ENCODE assay signal across 25 mouse cellular contexts in the genomic region with DNA sequence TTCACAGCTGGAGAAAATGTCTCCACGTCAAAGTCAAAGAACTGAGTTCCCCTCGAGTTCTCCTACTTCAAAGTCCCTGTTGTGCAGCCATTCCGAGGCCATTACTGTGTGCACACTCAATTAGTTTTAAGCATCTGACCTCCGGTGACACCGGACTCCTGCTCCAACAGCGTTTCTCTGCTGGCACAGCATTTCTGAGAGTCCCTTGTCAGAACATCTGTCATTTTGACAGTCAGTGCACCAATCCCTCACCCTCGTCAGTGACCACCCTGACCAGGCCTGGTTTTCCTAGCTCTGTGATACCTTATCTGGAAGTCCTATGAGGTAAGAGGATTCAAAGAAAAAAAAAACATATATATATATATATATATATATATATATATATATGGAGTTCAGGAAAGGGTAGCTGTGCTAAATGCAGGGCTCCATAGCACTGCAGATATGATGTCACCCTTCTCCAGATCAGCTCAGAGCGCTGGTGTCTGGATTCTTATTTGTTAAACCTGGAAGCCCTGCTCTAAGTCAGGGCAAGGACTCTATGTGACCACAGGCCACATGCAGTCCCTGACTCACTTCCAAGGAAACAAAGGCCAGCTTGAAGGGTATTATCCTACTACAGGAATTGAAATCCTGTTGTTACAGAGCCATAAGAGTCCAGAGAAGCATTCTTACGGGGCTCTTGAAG.
DNase-seq lines count a peak whose midpoint lies in the region; ATAC-seq and TF ChIP-seq lines count a peak whose summit lies in the region.
"Had no signal": no experiment of that assay in that cellular context is flagged by ENCODE, and none has a peak within 500 bp of the region (broad histone marks: within the 10 kb centered on the region; RNA-seq: fewer than 3 reads in every experiment).

No protein-coding gene starts in this region.

- no peak for DNase-seq in heart, postnatal 10 days
- DNase-seq in kidney, postnatal 0 days (ENCODE audit: low spot score) = peak; percentile 12
- no peak for DNase-seq in kidney, postnatal 10 days
- peak; percentile 52 for DNase-seq in embryo, embryonic 10.5 days (ENCODE audit: low spot score)
- peak; percentile 49 for DNase-seq in forelimb bud, embryonic 11.5 days (ENCODE audit: low read depth, low spot score)
- no peak for DNase-seq in layer of hippocampus, postnatal 10 days (ENCODE audit: low spot score in 2 of 2)
- DNase-seq in cerebellum, adult 11 months = no peak
- DNase-seq: adrenal gland, postnatal 10 days; cerebellum, postnatal 10 days; gastrocnemius, postnatal 10 days; heart, postnatal 14 days; liver, embryonic 13.5 days; right cerebral cortex, postnatal 4 days had no signal

- no peak overlapping the region for H3K4me2 ChIP-seq in heart, embryonic 14.5 days (ENCODE audit: low read length)
- H3K4me2 ChIP-seq in kidney, postnatal 0 days (ENCODE audit: low read length) = no peak overlapping the region
- H3K4me2 ChIP-seq: forebrain, embryonic 13.5 days; limb, embryonic 13.5 days; liver, embryonic 13.5 days; midbrain, embryonic 12.5 days had no signal

- WGBS in heart, embryonic 14.5 days = 46% methylated on average over 9 of the region's 9 CpGs
- WGBS in kidney, postnatal 0 days = 21% methylated on average over 9 of the region's 9 CpGs

- intact Hi-C loops in heart, postnatal 10 days (cut with DNase I) = no loop called here

- TF ChIP-seq CTCF in kidney, postnatal 0 days (IDR thresholded peaks at IDR 0.05; ENCODE audit: low read depth) = no peak

- H3K9ac ChIP-seq in heart, embryonic 14.5 days (ENCODE audit: low read length) = no peak overlapping the region
- no peak overlapping the region for H3K9ac ChIP-seq in kidney, postnatal 0 days (ENCODE audit: low read depth, low read length)
- H3K9ac ChIP-seq: forebrain, embryonic 13.5 days; limb, embryonic 13.5 days; liver, embryonic 13.5 days; midbrain, embryonic 12.5 days had no signal

- no peaks in the 10 kb centered on the region for H3K27me3 ChIP-seq in heart, embryonic 14.5 days (ENCODE audit: control insufficient read depth, insufficient read depth, low read length)
- no peaks in the 10 kb centered on the region for H3K27me3 ChIP-seq in kidney, postnatal 0 days (ENCODE audit: insufficient read depth, low read length)
- H3K27me3 ChIP-seq: forebrain, embryonic 13.5 days; limb, embryonic 13.5 days; liver, embryonic 13.5 days; midbrain, embryonic 12.5 days had no signal

- H3K4me1 ChIP-seq in heart, embryonic 14.5 days (ENCODE audit: control insufficient read depth in 2 of 2, insufficient read depth in 2 of 2, low read length in 2 of 2) = no peaks in the 10 kb centered on the region
- H3K4me1 ChIP-seq in kidney, postnatal 0 days (replicated peaks; ENCODE audit: insufficient read depth, low read length) = no peaks in the 10 kb centered on the region
- H3K4me1 ChIP-seq: forebrain, embryonic 13.5 days; liver, embryonic 13.5 days; midbrain, embryonic 12.5 days had no signal

- no peaks in the 10 kb centered on the region for H3K9me3 ChIP-seq in heart, embryonic 14.5 days (ENCODE audit: control insufficient read depth, low read length)
- H3K9me3 ChIP-seq in kidney, postnatal 0 days (replicated peaks; ENCODE audit: low read length) = no peaks in the 10 kb centered on the region
- H3K9me3 ChIP-seq: forebrain, embryonic 13.5 days; limb, embryonic 13.5 days; liver, embryonic 13.5 days; midbrain, embryonic 12.5 days had no signal

- ATAC-seq in heart, embryonic 14.5 days (ENCODE audit: insufficient number of reproducible peaks, insufficient read depth, low FRiP score, low read depth) = 0 out of 2 replicates have a peak, but pooled peaks have one; percentile 13
- peak; percentile 43; the same call in 1 of the 2 replicates for ATAC-seq in kidney, postnatal 0 days (replicated peaks; ENCODE audit: low FRiP score, low read depth)
- ATAC-seq: activated CD4-positive, CD25-positive, alpha-beta regulatory T cell, adult 4 months; forebrain, embryonic 13.5 days; hindbrain, embryonic 16.5 days; intestine, postnatal 0 days had no signal

- no peak overlapping the region for H3K4me3 ChIP-seq in heart, embryonic 14.5 days (ENCODE audit: control insufficient read depth in 1 of 2, insufficient read depth in 1 of 2, low read depth in 1 of 2, low read length in 2 of 2)
- H3K4me3 ChIP-seq in kidney, postnatal 0 days (replicated peaks; ENCODE audit: low read depth, low read length) = no peak overlapping the region
- H3K4me3 ChIP-seq: erythroblast, embryonic 14.5 days; forebrain, embryonic 13.5 days; left cerebral cortex, adult 2 months; limb, embryonic 13.5 days; liver, embryonic 13.5 days; midbrain, embryonic 12.5 days had no signal

- no peak overlapping the region for H3K27ac ChIP-seq in heart, embryonic 14.5 days (replicated peaks in 1 of 2; ENCODE audit: control insufficient read depth in 1 of 2, insufficient read depth in 1 of 2, low read depth in 2 of 2, low read length in 2 of 2)
- H3K27ac ChIP-seq in kidney, postnatal 0 days = no peak overlapping the region
- H3K27ac ChIP-seq: forebrain, embryonic 13.5 days; left cerebral cortex, adult 2 months; limb, embryonic 13.5 days; liver, embryonic 13.5 days; macrophage; midbrain, embryonic 12.5 days; stomach, postnatal 0 days had no signal

- H3K36me3 ChIP-seq in heart, embryonic 14.5 days (ENCODE audit: control insufficient read depth, insufficient read depth, low read length) = no peaks in the 10 kb centered on the region
- H3K36me3 ChIP-seq in kidney, postnatal 0 days (ENCODE audit: insufficient read depth, low read length) = no peaks in the 10 kb centered on the region
- H3K36me3 ChIP-seq: G1E; limb, embryonic 13.5 days; liver, embryonic 13.5 days; midbrain, embryonic 12.5 days had no signal

Comparison
In these comparisons a context has a peak if more than half of its experiments do, and no peak if none do; other contexts are left out.
1. DNase-seq: peak in kidney, postnatal 0 days (single experiment), embryo, embryonic 10.5 days (single experiment) and forelimb bud, embryonic 11.5 days (single experiment); none in heart, postnatal 10 days (0 of 2), kidney, postnatal 10 days (single experiment), layer of hippocampus, postnatal 10 days (0 of 2) and cerebellum, adult 11 months (single experiment).